Mouse (Mus musculus): ENCODE data around the gene Bnip3. TPM values are rescaled to one million over a fixed set of nuclear protein-coding genes. Genes with fewer than 3 reads are reported as not detected.
A peak's percentile ranks its signal among the peaks of the same experiment; 100 is the strongest.

The Bnip3 gene
- polyA plus RNA-seq, 1 experiment from 2014 or later = 143 TPM

GRCm38 (mm10) chr7:138913616-138914015, 4.3 kb upstream of the Bnip3 start:
- no peaks in the 10 kb centered on the region for H3K36me3 ChIP-seq (ENCODE audit: control insufficient read depth, insufficient read depth, low read length)
- H3K27ac ChIP-seq (ENCODE audit: low read depth, low read length) = no peak overlapping the region
- no peak for ATAC-seq (ENCODE audit: low read depth)
- H3K27me3 ChIP-seq (ENCODE audit: control insufficient read depth, insufficient read depth, low read length) = no peaks in the 10 kb centered on the region
- H3K4me1 ChIP-seq (ENCODE audit: control insufficient read depth, insufficient read depth, low read length) = 0 out of 2 replicates have a peak, but pooled peaks cover under 1% of the 10 kb centered on the region
- H3K9me3 ChIP-seq (ENCODE audit: control insufficient read depth, low read length) = no peaks in the 10 kb centered on the region
- WGBS = 81% methylated on average over 3 of the region's 3 CpGs
- H3K9ac ChIP-seq (replicated peaks; ENCODE audit: low read depth, low read length) = no peak overlapping the region
- H3K4me2 ChIP-seq (ENCODE audit: low read depth, low read length) = no peak overlapping the region
- no peak overlapping the region for H3K4me3 ChIP-seq (ENCODE audit: low read depth, low read length)

- Histone ChIP-seq H3K4me1 (ENCODE audit: control insufficient read depth, insufficient read depth, low read length) (peaks cover 7% of the 10 kb centered on the region; the same call in 1 of the 2 replicates), H3K36me3 (ENCODE audit: control insufficient read depth, insufficient read depth, low read length) (no peaks in the 10 kb centered on the region), H3K4me2 (ENCODE audit: low read depth, low read length) (peak overlapping the region; percentile 75), H3K4me3 (ENCODE audit: low read depth, low read length) (peak overlapping the region; percentile 49), H3K9me3 (ENCODE audit: control insufficient read depth, low read length) (no peaks in the 10 kb centered on the region), H3K27me3 (ENCODE audit: control insufficient read depth, insufficient read depth, low read length) (no peaks in the 10 kb centered on the region), H3K9ac (replicated peaks; ENCODE audit: low read depth, low read length) (peak overlapping the region; percentile 64), H3K27ac (ENCODE audit: low read depth, low read length) (no peak overlapping the region)
- no peak for ATAC-seq (ENCODE audit: low read depth)
- 30% methylated on average over 7 of the region's 7 CpGs for WGBS
Observed at GRCm38 (mm10) chr7:138910193-138910562, 859 bp upstream of the Bnip3 start.

GRCm38 (mm10) chr7:138908768-138909276, 497 bp downstream of the Bnip3 start:
- Histone ChIP-seq H3K9me3 (ENCODE audit: control insufficient read depth, low read length) (no peaks in the 10 kb centered on the region), H3K27me3 (ENCODE audit: control insufficient read depth, insufficient read depth, low read length) (no peaks in the 10 kb centered on the region), H3K4me1 (ENCODE audit: control insufficient read depth, insufficient read depth, low read length) (peaks cover 7% of the 10 kb centered on the region; the same call in 1 of the 2 replicates), H3K27ac (ENCODE audit: low read depth, low read length) (peak overlapping the region; percentile 58; the same call in 1 of the 2 replicates), H3K36me3 (ENCODE audit: control insufficient read depth, insufficient read depth, low read length) (no peaks in the 10 kb centered on the region), H3K4me3 (ENCODE audit: low read depth, low read length) (peak overlapping the region; percentile 49), H3K9ac (replicated peaks; ENCODE audit: low read depth, low read length) (peak overlapping the region; percentile 64), H3K4me2 (ENCODE audit: low read depth, low read length) (peak overlapping the region; percentile 75)
- 5% methylated on average over 10 of the region's 10 CpGs for WGBS
- ATAC-seq (ENCODE audit: low read depth) = no peak

GRCm38 (mm10) chr7:138907976-138908375, 1.3 kb downstream of the Bnip3 start:
- Histone ChIP-seq H3K4me2 (ENCODE audit: low read depth, low read length) (peak overlapping the region; percentile 75; the same call in 1 of the 2 replicates), H3K4me1 (ENCODE audit: control insufficient read depth, insufficient read depth, low read length) (peaks cover 7% of the 10 kb centered on the region; the same call in 1 of the 2 replicates), H3K27ac (ENCODE audit: low read depth, low read length) (no peak overlapping the region), H3K9me3 (ENCODE audit: control insufficient read depth, low read length) (no peaks in the 10 kb centered on the region), H3K4me3 (ENCODE audit: low read depth, low read length) (no peak overlapping the region), H3K27me3 (ENCODE audit: control insufficient read depth, insufficient read depth, low read length) (no peaks in the 10 kb centered on the region), H3K36me3 (ENCODE audit: control insufficient read depth, insufficient read depth, low read length) (no peaks in the 10 kb centered on the region), H3K9ac (replicated peaks; ENCODE audit: low read depth, low read length) (no peak overlapping the region)
- WGBS = 64% methylated on average over 5 of the region's 5 CpGs
- ATAC-seq (ENCODE audit: low read depth) = no peak

- ATAC-seq (ENCODE audit: low read depth) = no peak
- Histone ChIP-seq H3K36me3 (ENCODE audit: control insufficient read depth, insufficient read depth, low read length) (no peaks in the 10 kb centered on the region), H3K4me3 (ENCODE audit: low read depth, low read length) (no peak overlapping the region; the same call in 1 of the 2 replicates), H3K27me3 (ENCODE audit: control insufficient read depth, insufficient read depth, low read length) (no peaks in the 10 kb centered on the region), H3K4me2 (ENCODE audit: low read depth, low read length) (peak overlapping the region; percentile 32; the same call in 1 of the 2 replicates), H3K9ac (replicated peaks; ENCODE audit: low read depth, low read length) (0 out of 2 replicates have a peak overlapping the region, but pooled peaks have one; percentile 1), H3K27ac (ENCODE audit: low read depth, low read length) (no peak overlapping the region), H3K9me3 (ENCODE audit: control insufficient read depth, low read length) (no peaks in the 10 kb centered on the region), H3K4me1 (ENCODE audit: control insufficient read depth, insufficient read depth, low read length) (peaks cover 7% of the 10 kb centered on the region; the same call in 1 of the 2 replicates)
- WGBS = 13% methylated on average over 7 of the region's 7 CpGs
Observed at GRCm38 (mm10) chr7:138907043-138907442, 2.3 kb downstream of the Bnip3 start.

GRCm38 (mm10) chr7:138906441-138906840, 2.9 kb downstream of the Bnip3 start:
- Histone ChIP-seq H3K4me2 (ENCODE audit: low read depth, low read length) (peak overlapping the region; percentile 32; the same call in 1 of the 2 replicates), H3K9ac (replicated peaks; ENCODE audit: low read depth, low read length) (no peak overlapping the region), H3K36me3 (ENCODE audit: control insufficient read depth, insufficient read depth, low read length) (no peaks in the 10 kb centered on the region), H3K9me3 (ENCODE audit: control insufficient read depth, low read length) (no peaks in the 10 kb centered on the region), H3K4me3 (ENCODE audit: low read depth, low read length) (no peak overlapping the region), H3K27ac (ENCODE audit: low read depth, low read length) (no peak overlapping the region), H3K27me3 (ENCODE audit: control insufficient read depth, insufficient read depth, low read length) (no peaks in the 10 kb centered on the region), H3K4me1 (ENCODE audit: control insufficient read depth, insufficient read depth, low read length) (peaks cover 7% of the 10 kb centered on the region; the same call in 1 of the 2 replicates)
- ATAC-seq (ENCODE audit: low read depth) = no peak
- 94% methylated on average over 1 of the region's 1 CpGs for WGBS

- no peak overlapping the region for H3K4me2 ChIP-seq (ENCODE audit: low read depth, low read length)
- no peaks in the 10 kb centered on the region for H3K36me3 ChIP-seq (ENCODE audit: control insufficient read depth, insufficient read depth, low read length)
- H3K27me3 ChIP-seq (ENCODE audit: control insufficient read depth, insufficient read depth, low read length) = no peaks in the 10 kb centered on the region
- H3K4me3 ChIP-seq (ENCODE audit: low read depth, low read length) = no peak overlapping the region
- no peak overlapping the region for H3K27ac ChIP-seq (ENCODE audit: low read depth, low read length)
- 80% methylated on average over 7 of the region's 7 CpGs for WGBS
- no peak for ATAC-seq (ENCODE audit: low read depth)
- H3K9me3 ChIP-seq (ENCODE audit: control insufficient read depth, low read length) = no peaks in the 10 kb centered on the region
- no peak overlapping the region for H3K9ac ChIP-seq (replicated peaks; ENCODE audit: low read depth, low read length)
- H3K4me1 ChIP-seq (ENCODE audit: control insufficient read depth, insufficient read depth, low read length) = peaks cover 7% of the 10 kb centered on the region; the same call in 1 of the 2 replicates
Observed at GRCm38 (mm10) chr7:138903886-138904435, 5.4 kb downstream of the Bnip3 start.

- Histone ChIP-seq H3K4me2 (ENCODE audit: low read depth, low read length) (no peak overlapping the region), H3K4me1 (ENCODE audit: control insufficient read depth, insufficient read depth, low read length) (no peaks in the 10 kb centered on the region), H3K9ac (replicated peaks; ENCODE audit: low read depth, low read length) (no peak overlapping the region), H3K27ac (ENCODE audit: low read depth, low read length) (no peak overlapping the region), H3K36me3 (ENCODE audit: control insufficient read depth, insufficient read depth, low read length) (0 out of 2 replicates have a peak, but pooled peaks cover 6% of the 10 kb centered on the region), H3K27me3 (ENCODE audit: control insufficient read depth, insufficient read depth, low read length) (no peaks in the 10 kb centered on the region), H3K9me3 (ENCODE audit: control insufficient read depth, low read length) (no peaks in the 10 kb centered on the region), H3K4me3 (ENCODE audit: low read depth, low read length) (no peak overlapping the region)
- 90% methylated on average over 4 of the region's 4 CpGs for WGBS
- no peak for ATAC-seq (ENCODE audit: low read depth)
Observed at GRCm38 (mm10) chr7:138898743-138899142, 10.6 kb downstream of the Bnip3 start.

GRCm38 (mm10) chr7:138898122-138898521, 11.2 kb downstream of the Bnip3 start:
- H3K27me3 ChIP-seq (ENCODE audit: control insufficient read depth, insufficient read depth, low read length) = no peaks in the 10 kb centered on the region
- no peaks in the 10 kb centered on the region for H3K9me3 ChIP-seq (ENCODE audit: control insufficient read depth, low read length)
- H3K4me1 ChIP-seq (ENCODE audit: control insufficient read depth, insufficient read depth, low read length) = no peaks in the 10 kb centered on the region
- H3K36me3 ChIP-seq (ENCODE audit: control insufficient read depth, insufficient read depth, low read length) = peaks cover 10% of the 10 kb centered on the region; the same call in 1 of the 2 replicates
- no peak for ATAC-seq (ENCODE audit: low read depth)
- H3K9ac ChIP-seq (replicated peaks; ENCODE audit: low read depth, low read length) = no peak overlapping the region
- H3K4me2 ChIP-seq (ENCODE audit: low read depth, low read length) = no peak overlapping the region
- no peak overlapping the region for H3K27ac ChIP-seq (ENCODE audit: low read depth, low read length)
- WGBS = 87% methylated on average over 2 of the region's 2 CpGs
- no peak overlapping the region for H3K4me3 ChIP-seq (ENCODE audit: low read depth, low read length)
